Mouse (Mus musculus): ENCODE results near the gene Pnpla2. TPM values are rescaled to one million over a fixed set of nuclear protein-coding genes. Genes with fewer than 3 reads are reported as not detected.
"Not testable (repeated sequence)": the region's sequence is repeated elsewhere in the genome, so short reads cannot be mapped to it uniquely, and the experiment has no call there.

Gene Pnpla2
- 16.2 and 19.2 TPM in 2 replicates for polyA plus RNA-seq (2015; fragmentation: Nextera tagmentation; extraction: Ambion mirVana)

GRCm38 (mm10) chr7:141454967-141455551 lies at the start of gene Pnpla2:
TSS of gene Pnpla2 (plus strand) at chr7:141455198.
- H3K4me3 ChIP-seq (replicated peaks), result peak within 1 kb of the TSS; percentile 68
- H3K36me3 ChIP-seq, result peaks cover 37% of the 10 kb centered on the region
- WGBS, result under 1% methylated on average over 42 of the region's 45 CpGs
- no peaks in the 10 kb centered on the region for H3K9me3 ChIP-seq
- peak; percentile 84 for ATAC-seq
- peaks cover 13% of the 10 kb centered on the region for H3K27me3 ChIP-seq
- peak within 1 kb of the TSS; percentile 76 for H3K9ac ChIP-seq (replicated peaks)
- peaks cover 19% of the 10 kb centered on the region for H3K4me1 ChIP-seq (replicated peaks)
- peak within 1 kb of the TSS; percentile 68 for H3K27ac ChIP-seq
- peak within 1 kb of the TSS; percentile 89 for H3K4me2 ChIP-seq (replicated peaks)

GRCm38 (mm10) chr7:141405466-141405865 lies 49.5 kb upstream of the Pnpla2 start:
- Histone ChIP-seq H3K27me3 (no peaks in the 10 kb centered on the region), H3K9ac (replicated peaks) (0 out of 2 replicates have a peak overlapping the region, but pooled peaks have one; percentile 12), H3K4me3 (replicated peaks) (no peak overlapping the region), H3K27ac (no peak overlapping the region), H3K4me1 (replicated peaks) (0 out of 2 replicates have a peak, but pooled peaks cover 4% of the 10 kb centered on the region), H3K4me2 (replicated peaks) (no peak overlapping the region), H3K36me3 (peaks cover 60% of the 10 kb centered on the region), H3K9me3 (no peaks in the 10 kb centered on the region)
- 82% methylated on average over 4 of the region's 4 CpGs for WGBS
- no peak for ATAC-seq

- H3K4me1 ChIP-seq (replicated peaks), result peaks cover 14% of the 10 kb centered on the region
- not testable (repeated sequence) for H3K4me2 ChIP-seq (replicated peaks); H3K27me3 ChIP-seq; H3K4me3 ChIP-seq (replicated peaks); H3K27ac ChIP-seq; ATAC-seq; H3K9ac ChIP-seq (replicated peaks); H3K9me3 ChIP-seq
- 96% methylated on average over 7 of the region's 7 CpGs for WGBS
- peaks cover 41% of the 10 kb centered on the region for H3K36me3 ChIP-seq
Measured at GRCm38 (mm10) chr7:141407670-141408069, 47.3 kb upstream of the Pnpla2 start.

GRCm38 (mm10) chr7:141408833-141409232 lies 46.2 kb upstream of the Pnpla2 start:
- Histone ChIP-seq H3K9me3 (no peaks in the 10 kb centered on the region), H3K9ac (replicated peaks) (no peak overlapping the region), H3K27ac (0 out of 2 replicates have a peak overlapping the region, but pooled peaks have one; percentile 2), H3K4me2 (replicated peaks) (no peak overlapping the region), H3K36me3 (peaks cover 34% of the 10 kb centered on the region), H3K27me3 (no peaks in the 10 kb centered on the region), H3K4me3 (replicated peaks) (no peak overlapping the region), H3K4me1 (replicated peaks) (peaks cover 22% of the 10 kb centered on the region)
- 8% methylated on average over 11 of the region's 11 CpGs for WGBS
- peak; percentile 62 for ATAC-seq

- Histone ChIP-seq H3K4me2 (replicated peaks) (no peak overlapping the region), H3K27ac (no peak overlapping the region), H3K36me3 (peaks cover 31% of the 10 kb centered on the region), H3K4me1 (replicated peaks) (peaks cover 27% of the 10 kb centered on the region), H3K9ac (replicated peaks) (0 out of 2 replicates have a peak overlapping the region, but pooled peaks have one; percentile 30), H3K4me3 (replicated peaks) (no peak overlapping the region), H3K9me3 (no peaks in the 10 kb centered on the region), H3K27me3 (no peaks in the 10 kb centered on the region)
- ATAC-seq, result no peak
- 96% methylated on average over 8 of the region's 8 CpGs for WGBS
Measured at GRCm38 (mm10) chr7:141410631-141411030, 44.4 kb upstream of the Pnpla2 start.

- peaks cover 27% of the 10 kb centered on the region for H3K4me1 ChIP-seq (replicated peaks)
- no peak overlapping the region for H3K27ac ChIP-seq
- no peaks in the 10 kb centered on the region for H3K9me3 ChIP-seq
- no peak overlapping the region for H3K4me2 ChIP-seq (replicated peaks)
- H3K4me3 ChIP-seq (replicated peaks), result no peak overlapping the region
- no peak for ATAC-seq
- peaks cover 31% of the 10 kb centered on the region for H3K36me3 ChIP-seq
- 100% methylated on average over 1 of the region's 1 CpGs for WGBS
- H3K9ac ChIP-seq (replicated peaks), result peak overlapping the region; percentile 23; the same call in 1 of the 2 replicates
- H3K27me3 ChIP-seq, result no peaks in the 10 kb centered on the region
Measured at GRCm38 (mm10) chr7:141411667-141412066, 43.3 kb upstream of the Pnpla2 start.

- H3K4me1 ChIP-seq (replicated peaks), result peaks cover 27% of the 10 kb centered on the region
- H3K4me2 ChIP-seq (replicated peaks), result peak overlapping the region; percentile 89
- H3K36me3 ChIP-seq, result peaks cover 21% of the 10 kb centered on the region
- H3K9me3 ChIP-seq, result no peaks in the 10 kb centered on the region
- WGBS, result 5% methylated on average over 16 of the region's 16 CpGs
- peak overlapping the region; percentile 88 for H3K27ac ChIP-seq
- H3K4me3 ChIP-seq (replicated peaks), result peak overlapping the region; percentile 76
- peak overlapping the region; percentile 93 for H3K9ac ChIP-seq (replicated peaks)
- H3K27me3 ChIP-seq, result no peaks in the 10 kb centered on the region
- peak; percentile 59 for ATAC-seq
Measured at GRCm38 (mm10) chr7:141413331-141413730, 41.7 kb upstream of the Pnpla2 start.

GRCm38 (mm10) chr7:141413809-141414584 lies 41.0 kb upstream of the Pnpla2 start, which contains the start of gene Gatd1:
TSS of gene Gatd1 (minus strand) at chr7:141414136.
- Histone ChIP-seq H3K9ac (replicated peaks) (peak within 1 kb of the TSS; percentile 93), H3K36me3 (peaks cover 17% of the 10 kb centered on the region), H3K9me3 (no peaks in the 10 kb centered on the region), H3K4me3 (replicated peaks) (peak within 1 kb of the TSS; percentile 76), H3K4me1 (replicated peaks) (peaks cover 26% of the 10 kb centered on the region), H3K27me3 (0 out of 2 replicates have a peak, but pooled peaks cover 1% of the 10 kb centered on the region), H3K27ac (peak within 1 kb of the TSS; percentile 88), H3K4me2 (replicated peaks) (peak within 1 kb of the TSS; percentile 89)
- WGBS, result under 1% methylated on average over 52 of the region's 56 CpGs
- ATAC-seq, result peak; percentile 92

GRCm38 (mm10) chr7:141416144-141416841 lies 38.7 kb upstream of the Pnpla2 start:
- Histone ChIP-seq H3K4me1 (replicated peaks) (peaks cover 23% of the 10 kb centered on the region), H3K9me3 (no peaks in the 10 kb centered on the region), H3K4me2 (replicated peaks) (no peak overlapping the region), H3K36me3 (no peaks in the 10 kb centered on the region), H3K9ac (replicated peaks) (no peak overlapping the region), H3K27ac (no peak overlapping the region), H3K27me3 (0 out of 2 replicates have a peak, but pooled peaks cover 2% of the 10 kb centered on the region), H3K4me3 (replicated peaks) (no peak overlapping the region)
- WGBS, result 80% methylated on average over 6 of the region's 6 CpGs
- ATAC-seq, result no peak

GRCm38 (mm10) chr7:141417731-141418681 lies 37.0 kb upstream of the Pnpla2 start:
- peaks cover 10% of the 10 kb centered on the region for H3K4me1 ChIP-seq (replicated peaks)
- H3K9ac ChIP-seq (replicated peaks), result no peak overlapping the region
- 0 out of 2 replicates have a peak, but pooled peaks cover 2% of the 10 kb centered on the region for H3K27me3 ChIP-seq
- H3K4me3 ChIP-seq (replicated peaks), result no peak overlapping the region
- ATAC-seq, result no peak
- no peak overlapping the region for H3K27ac ChIP-seq
- no peaks in the 10 kb centered on the region for H3K36me3 ChIP-seq
- no peaks in the 10 kb centered on the region for H3K9me3 ChIP-seq
- H3K4me2 ChIP-seq (replicated peaks), result no peak overlapping the region
- 77% methylated on average over 8 of the region's 8 CpGs for WGBS

- 78% methylated on average over 7 of the region's 7 CpGs for WGBS
- H3K36me3 ChIP-seq, result no peaks in the 10 kb centered on the region
Measured at GRCm38 (mm10) chr7:141418970-141419369, 36.0 kb upstream of the Pnpla2 start.

More at GRCm38 (mm10) chr7:141418970-141419369, 36.0 kb upstream of the Pnpla2 start:
- no peak overlapping the region for H3K4me3 ChIP-seq (replicated peaks)
- no peak overlapping the region for H3K4me2 ChIP-seq (replicated peaks)
- no peaks in the 10 kb centered on the region for H3K9me3 ChIP-seq
- peaks cover 5% of the 10 kb centered on the region; the same call in 1 of the 2 replicates for H3K4me1 ChIP-seq (replicated peaks)
- ATAC-seq, result no peak
- H3K27me3 ChIP-seq, result 0 out of 2 replicates have a peak, but pooled peaks cover 2% of the 10 kb centered on the region
- H3K27ac ChIP-seq, result no peak overlapping the region
- H3K9ac ChIP-seq (replicated peaks), result no peak overlapping the region

Data from midbrain, embryonic 13.5 days (tissue).